ENCODE assay signal across 8 mouse cellular contexts in the genomic region with DNA sequence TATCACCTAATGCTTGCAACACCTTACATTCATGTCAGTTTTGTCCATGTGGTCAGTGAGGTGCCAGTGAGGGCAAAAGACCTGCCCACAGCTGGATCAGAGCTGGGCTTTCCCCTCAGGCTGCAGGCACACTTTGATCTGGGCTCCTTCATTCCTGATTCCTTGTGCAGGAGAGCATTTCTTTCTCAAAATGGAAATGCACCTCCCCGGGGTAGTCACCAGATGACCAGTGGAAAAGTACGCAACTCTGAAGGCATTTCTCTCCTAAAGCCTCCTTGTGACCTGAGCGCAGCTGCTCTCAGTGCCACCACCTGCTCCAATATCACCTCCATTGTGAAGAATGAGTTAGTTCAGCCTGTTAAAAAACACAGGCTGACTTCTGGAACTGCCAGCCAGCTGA. TPM values are rescaled to one million over a fixed set of nuclear protein-coding genes. Genes with fewer than 3 reads are reported as not detected.
DNase-seq lines count a peak whose midpoint lies in the region; ATAC-seq and TF ChIP-seq lines count a peak whose summit lies in the region.

A gene (plus strand): TSS at position 301 of the 400 bp plus-strand sequence.

- no peak for DNase-seq in lung, postnatal 25 days (ENCODE audit: low spot score)
- DNase-seq in kidney, postnatal 0 days (ENCODE audit: low spot score), result no peak
- DNase-seq in spleen, adult 12 weeks (ENCODE audit: low spot score), result no peak
- DNase-seq in cerebellum, postnatal 14 days, result no peak

- H3K27me3 ChIP-seq in lung, embryonic 16.5 days (ENCODE audit: control insufficient read depth, insufficient read depth, low read depth, low read length), result no peaks in the 10 kb centered on the region
- no peaks in the 10 kb centered on the region for H3K27me3 ChIP-seq in embryonic facial prominence, embryonic 13.5 days
- H3K27me3 ChIP-seq in heart, embryonic 14.5 days (ENCODE audit: control insufficient read depth, insufficient read depth, low read length), result no peaks in the 10 kb centered on the region
- H3K27me3 ChIP-seq in kidney, postnatal 0 days (ENCODE audit: insufficient read depth, low read length), result no peaks in the 10 kb centered on the region
- no peaks in the 10 kb centered on the region for H3K27me3 ChIP-seq in megakaryocyte, embryonic 14.5 days (replicated peaks)

- H3K4me2 ChIP-seq in lung, embryonic 16.5 days (ENCODE audit: low read depth, low read length), result peak within 1 kb of the TSS; percentile 73
- peak within 1 kb of the TSS; percentile 86 for H3K4me2 ChIP-seq in embryonic facial prominence, embryonic 13.5 days
- peak within 1 kb of the TSS; percentile 92 for H3K4me2 ChIP-seq in heart, embryonic 14.5 days (ENCODE audit: low read length)
- H3K4me2 ChIP-seq in kidney, postnatal 0 days (ENCODE audit: low read length), result peak within 1 kb of the TSS; percentile 77

- peaks cover 32% of the 10 kb centered on the region for H3K4me1 ChIP-seq in lung, embryonic 16.5 days (replicated peaks; ENCODE audit: control insufficient read depth, insufficient read depth, low read length)
- H3K4me1 ChIP-seq in embryonic facial prominence, embryonic 13.5 days, result peaks cover 37% of the 10 kb centered on the region
- H3K4me1 ChIP-seq in heart, embryonic 14.5 days (ENCODE audit: control insufficient read depth in 2 of 2, insufficient read depth in 2 of 2, low read length in 2 of 2), result peaks cover 20 to 39% of the 10 kb centered on the region in 2 experiments
- H3K4me1 ChIP-seq in kidney, postnatal 0 days (replicated peaks; ENCODE audit: insufficient read depth, low read length), result peaks cover 31% of the 10 kb centered on the region
- H3K4me1 ChIP-seq in megakaryocyte, embryonic 14.5 days, result peaks cover 91% of the 10 kb centered on the region

- H3K4me3 ChIP-seq in lung, embryonic 16.5 days (ENCODE audit: low read length), result peak within 1 kb of the TSS; percentile 75
- H3K4me3 ChIP-seq in embryonic facial prominence, embryonic 13.5 days, result peak within 1 kb of the TSS; percentile 82
- H3K4me3 ChIP-seq in heart, embryonic 14.5 days (ENCODE audit: control insufficient read depth in 1 of 2, insufficient read depth in 1 of 2, low read depth in 1 of 2, low read length in 2 of 2), result peak within 1 kb of the TSS; percentile 72 to 76
- peak within 1 kb of the TSS; percentile 77 for H3K4me3 ChIP-seq in kidney, postnatal 0 days (replicated peaks; ENCODE audit: low read depth, low read length)
- peak within 1 kb of the TSS; percentile 94 for H3K4me3 ChIP-seq in megakaryocyte, embryonic 14.5 days (replicated peaks)

- no peak for ATAC-seq in lung, embryonic 16.5 days (ENCODE audit: low read depth)
- ATAC-seq in embryonic facial prominence, embryonic 13.5 days (ENCODE audit: insufficient number of reproducible peaks, insufficient read depth, low FRiP score, low TSS enrichment, low read depth), result no peak
- ATAC-seq in heart, embryonic 14.5 days (ENCODE audit: insufficient number of reproducible peaks, insufficient read depth, low FRiP score, low read depth), result no peak
- no peak for ATAC-seq in kidney, postnatal 0 days (replicated peaks; ENCODE audit: low FRiP score, low read depth)

- H3K9ac ChIP-seq in lung, embryonic 16.5 days (ENCODE audit: low read length), result peak within 1 kb of the TSS; percentile 71
- peak within 1 kb of the TSS; percentile 90 for H3K9ac ChIP-seq in embryonic facial prominence, embryonic 13.5 days
- H3K9ac ChIP-seq in heart, embryonic 14.5 days (ENCODE audit: low read length), result peak within 1 kb of the TSS; percentile 87
- H3K9ac ChIP-seq in kidney, postnatal 0 days (ENCODE audit: low read depth, low read length), result peak within 1 kb of the TSS; percentile 90

- peak within 1 kb of the TSS; percentile 92 for H3K27ac ChIP-seq in lung, embryonic 16.5 days (ENCODE audit: low read length)
- peak within 1 kb of the TSS; percentile 78; the same call in 1 of the 2 replicates for H3K27ac ChIP-seq in embryonic facial prominence, embryonic 13.5 days
- H3K27ac ChIP-seq in heart, embryonic 14.5 days (replicated peaks in 1 of 2; ENCODE audit: control insufficient read depth in 1 of 2, insufficient read depth in 1 of 2, low read depth in 2 of 2, low read length in 2 of 2), result peak within 1 kb of the TSS; percentile 86 to 93
- H3K27ac ChIP-seq in kidney, postnatal 0 days, result peak within 1 kb of the TSS; percentile 94

- 69% methylated on average over 3 of the region's 3 CpGs for WGBS in lung, embryonic 16.5 days
- WGBS in embryonic facial prominence, embryonic 13.5 days, result 52% methylated on average over 3 of the region's 3 CpGs
- WGBS in heart, embryonic 14.5 days, result 78% methylated on average over 3 of the region's 3 CpGs
- WGBS in kidney, postnatal 0 days, result 72% methylated on average over 3 of the region's 3 CpGs

- H3K36me3 ChIP-seq in lung, embryonic 16.5 days (ENCODE audit: control insufficient read depth, insufficient read depth, low read length), result no peaks in the 10 kb centered on the region
- H3K36me3 ChIP-seq in embryonic facial prominence, embryonic 13.5 days, result 0 out of 2 replicates have a peak, but pooled peaks cover 3% of the 10 kb centered on the region
- H3K36me3 ChIP-seq in heart, embryonic 14.5 days (ENCODE audit: control insufficient read depth, insufficient read depth, low read length), result no peaks in the 10 kb centered on the region
- H3K36me3 ChIP-seq in kidney, postnatal 0 days (ENCODE audit: insufficient read depth, low read length), result no peaks in the 10 kb centered on the region
- no peaks in the 10 kb centered on the region for H3K36me3 ChIP-seq in megakaryocyte, embryonic 14.5 days (replicated peaks; ENCODE audit: low read length)

- no peak for TF ChIP-seq CTCF in kidney, postnatal 0 days (IDR thresholded peaks at IDR 0.05; ENCODE audit: low read depth)

- H3K9me3 ChIP-seq in lung, embryonic 16.5 days (ENCODE audit: control insufficient read depth, low read length), result no peaks in the 10 kb centered on the region
- H3K9me3 ChIP-seq in embryonic facial prominence, embryonic 13.5 days, result no peaks in the 10 kb centered on the region
- no peaks in the 10 kb centered on the region for H3K9me3 ChIP-seq in heart, embryonic 14.5 days (ENCODE audit: control insufficient read depth, low read length)
- H3K9me3 ChIP-seq in kidney, postnatal 0 days (replicated peaks; ENCODE audit: low read length), result no peaks in the 10 kb centered on the region
- H3K9me3 ChIP-seq in megakaryocyte, embryonic 14.5 days, result no peaks in the 10 kb centered on the region

RNA-seq across cellular contexts. Expression of the gene that starts here (rescaled TPM):
- 52.9 and 59.0 TPM in 2 replicates for polyA plus RNA-seq in lung, embryonic 16.5 days (2015; fragmentation: Nextera tagmentation; extraction: Ambion mirVana)
- polyA plus RNA-seq in embryonic facial prominence, embryonic 13.5 days (2015; fragmentation: Nextera tagmentation; extraction: Ambion mirVana), result 39.7 and 40.0 TPM in 2 replicates
- 64.7 and 68.7 TPM in 2 replicates for polyA plus RNA-seq in heart, embryonic 14.5 days (2014; fragmentation: Nextera tagmentation; extraction: Ambion mirVana)
- 67.4 and 76.8 TPM in 2 replicates for polyA plus RNA-seq in kidney, postnatal 0 days (2015; fragmentation: Nextera tagmentation; extraction: Ambion mirVana)
- polyA plus RNA-seq in megakaryocyte, embryonic 14.5 days (2012; ENCODE audit: insufficient read depth, low replicate concordance), result 18.0 and 37.2 TPM in 2 replicates
